Mouse (Mus musculus) heart, adult 2 months (tissue): ENCODE results near the gene Dnajb5. TPM values are rescaled to one million over a fixed set of nuclear protein-coding genes. Genes with fewer than 3 reads are reported as not detected.

Experiments
- DNase-seq, 2 experiments: peaks; one replicate each; pipeline ENCODE4 v3.0.0; 2021
- H3K27ac ChIP-seq: fragments of 200-600 bp; 2 replicates; pipeline ENCODE4 v1.8.1; 2022
- H3K27me3 ChIP-seq: fragments of 200-500 bp; 2 replicates; pipeline ENCODE4 v1.6.1; 2012; ENCODE audit warnings: mild to moderate bottlenecking, low read length, inconsistent platforms, mixed read lengths; ENCODE audit not compliant: control insufficient read depth, insufficient read depth
- H3K36me3 ChIP-seq: fragments of 200-500 bp; 2 replicates; pipeline ENCODE4 v1.6.1; 2012; ENCODE audit warnings: low read length, inconsistent platforms; ENCODE audit not compliant: control insufficient read depth, insufficient read depth
- H3K4me1 ChIP-seq: fragments of 200-500 bp; 2 replicates; pipeline ENCODE4 v1.6.1; 2011; ENCODE audit warnings: low read length; ENCODE audit not compliant: control insufficient read depth, insufficient read depth
- H3K4me3 ChIP-seq: fragments of 200-600 bp; 2 replicates; pipeline ENCODE4 v1.8.1; 2022
- H3K79me2 ChIP-seq: fragments of 200-500 bp; replicated peaks from 2 replicates; pipeline ENCODE4 v1.6.1; 2012; ENCODE audit warnings: mild to moderate bottlenecking, inconsistent platforms, low read length, moderate library complexity, mixed read lengths; ENCODE audit not compliant: control insufficient read depth, insufficient read depth
- H3K9ac ChIP-seq: fragments of 200-500 bp; 2 replicates; pipeline ENCODE4 v1.6.1; 2012; ENCODE audit warnings: low read depth, mild to moderate bottlenecking, control low read depth, inconsistent platforms, low read length, mixed read lengths
- CTCF ChIP-seq: fragments of 200-600 bp; IDR thresholded peaks from 2 replicates; pipeline ENCODE4 v1.8.1; 2022; ENCODE audit warnings: antibody characterized with exemption, mild to moderate bottlenecking, moderate library complexity
- EP300 ChIP-seq: fragments of 200-500 bp; IDR thresholded peaks from 2 replicates; pipeline ENCODE4 v1.6.1; 2011; ENCODE audit warnings: low read depth, low read length, control low read depth; ENCODE audit not compliant: insufficient read depth
- POLR2A ChIP-seq: fragments of 200-500 bp; IDR thresholded peaks from 2 replicates; pipeline ENCODE4 v1.6.1; 2011; ENCODE audit warnings: mild to moderate bottlenecking, low read depth, low read length, control low read depth; ENCODE audit not compliant: insufficient read depth
- WGBS: fragments of 180-500 bp; shearing (Covaris S2); methylation state at CpG from one replicate; pipeline ENCODE4 v1.1.7; 2018; 5-methylcytosine and 5-hydroxymethylcytosine counted together
- intact Hi-C: fragments of 180-260 bp; cut with DNase I; formaldehyde crosslinking; loops from one replicate; pipeline ENCODE4 v1.15.1; 2025
- polyA plus RNA-seq: library from polyadenylated mRNA; depleted of rRNA; stranded (reverse); fragments of >200 nt; gene quantifications from 2 replicates; pipeline ENCODE4 v1.2.3, GENCODE M21; 2012
- total RNA-seq, 2 experiments: library from RNA; stranded (reverse); gene quantifications; 2 replicates each; pipeline ENCODE4 v1.2.3; 2021

Gene Dnajb5
- total and polyA plus RNA-seq, 3 experiments = 45.6 to 103 (median 88.5) TPM

- H3K36me3 ChIP-seq = no peaks in the 10 kb centered on the region
- H3K27ac ChIP-seq = no peak overlapping the region
- no peaks in the 10 kb centered on the region for H3K4me1 ChIP-seq
- no peaks in the 10 kb centered on the region for H3K27me3 ChIP-seq
- no peak for TF ChIP-seq CTCF
- no peak for TF ChIP-seq POLR2A
- no peak for TF ChIP-seq EP300
- no peak overlapping the region for H3K9ac ChIP-seq
- no peaks in the 10 kb centered on the region for H3K79me2 ChIP-seq
- 85% methylated on average over 6 of the region's 6 CpGs for WGBS
- intact Hi-C loops = no loop called here
- no peak for DNase-seq
- no peak overlapping the region for H3K4me3 ChIP-seq
Observed at GRCm38 (mm10) chr4:42904966-42905365, 44.6 kb upstream of the Dnajb5 start.

- Histone ChIP-seq H3K27me3 (peaks cover 5% of the 10 kb centered on the region; the same call in 1 of the 2 replicates), H3K9ac (no peak overlapping the region), H3K4me1 (no peaks in the 10 kb centered on the region), H3K27ac (no peak overlapping the region), H3K4me3 (no peak overlapping the region), H3K79me2 (no peaks in the 10 kb centered on the region), H3K36me3 (no peaks in the 10 kb centered on the region)
- TF ChIP-seq POLR2A (no peak), EP300 (no peak), CTCF (no peak)
- DNase-seq = no peak
- intact Hi-C loops = no loop called here
- WGBS = 42% methylated on average over 10 of the region's 10 CpGs
Observed at GRCm38 (mm10) chr4:42913391-42913790, 36.2 kb upstream of the Dnajb5 start.

- Histone ChIP-seq H3K36me3 (no peaks in the 10 kb centered on the region), H3K27ac (no peak overlapping the region), H3K27me3 (peaks cover 5% of the 10 kb centered on the region; the same call in 1 of the 2 replicates), H3K4me3 (no peak overlapping the region), H3K9ac (no peak overlapping the region), H3K79me2 (no peaks in the 10 kb centered on the region), H3K4me1 (no peaks in the 10 kb centered on the region)
- WGBS = 84% methylated on average over 12 of the region's 12 CpGs
- no peak for DNase-seq
- intact Hi-C loops = loop anchor here (5.0 kb wide), 1 partner anchor 38 kb away; no protein-coding TSS in a partner anchor
- TF ChIP-seq POLR2A (no peak), CTCF (no peak), EP300 (no peak)
Observed at GRCm38 (mm10) chr4:42915311-42915710, 34.3 kb upstream of the Dnajb5 start.

GRCm38 (mm10) chr4:42915966-42916365 is 33.6 kb upstream of the Dnajb5 start:
- H3K27me3 ChIP-seq = peaks cover 5% of the 10 kb centered on the region; the same call in 1 of the 2 replicates
- H3K4me3 ChIP-seq = no peak overlapping the region
- H3K9ac ChIP-seq = no peak overlapping the region
- no peaks in the 10 kb centered on the region for H3K79me2 ChIP-seq
- DNase-seq = no peak
- intact Hi-C loops = loop anchor here (5.0 kb wide), 1 partner anchor 39 kb away; no protein-coding TSS in a partner anchor
- no peaks in the 10 kb centered on the region for H3K4me1 ChIP-seq
- TF ChIP-seq POLR2A = no peak
- TF ChIP-seq EP300 = no peak
- TF ChIP-seq CTCF = no peak
- H3K36me3 ChIP-seq = no peaks in the 10 kb centered on the region
- H3K27ac ChIP-seq = no peak overlapping the region
- WGBS = 90% methylated on average over 1 of the region's 1 CpGs

- peak; percentile 52 to 56 for DNase-seq
- Histone ChIP-seq H3K79me2 (no peaks in the 10 kb centered on the region), H3K27me3 (peaks cover 5% of the 10 kb centered on the region; the same call in 1 of the 2 replicates), H3K4me3 (peak within 1 kb of the TSS; percentile 49), H3K9ac (peak within 1 kb of the TSS; percentile 77), H3K27ac (no peak within 1 kb of the TSS), H3K36me3 (no peaks in the 10 kb centered on the region), H3K4me1 (no peaks in the 10 kb centered on the region)
- 6% methylated on average over 90 of the region's 90 CpGs for WGBS
- TF ChIP-seq POLR2A = no peak
- TF ChIP-seq EP300 = no peak
- TF ChIP-seq CTCF = no peak
- intact Hi-C loops = loop anchor here (5.0 kb wide), 1 partner anchor 40 kb away; no protein-coding TSS in a partner anchor
Observed at GRCm38 (mm10) chr4:42916617-42917401, 32.8 kb upstream of the Dnajb5 start, which contains the start of gene Phf24. TSS of gene Phf24 (plus strand) at chr4:42916660.

- Histone ChIP-seq H3K9ac (peak overlapping the region; percentile 77), H3K4me3 (peak overlapping the region; percentile 49), H3K4me1 (no peaks in the 10 kb centered on the region), H3K27me3 (peaks cover 5% of the 10 kb centered on the region; the same call in 1 of the 2 replicates), H3K36me3 (no peaks in the 10 kb centered on the region), H3K79me2 (no peaks in the 10 kb centered on the region), H3K27ac (no peak overlapping the region)
- 4% methylated on average over 25 of the region's 26 CpGs for WGBS
- TF ChIP-seq POLR2A (no peak), CTCF (no peak), EP300 (no peak)
- intact Hi-C loops = loop anchor here (5.0 kb wide), 1 partner anchor 40 kb away; no protein-coding TSS in a partner anchor
- no peak for DNase-seq
Observed at GRCm38 (mm10) chr4:42917402-42917774, 32.2 kb upstream of the Dnajb5 start.
